Mouse (Mus musculus) layer of hippocampus, adult 9-11 months (tissue): Measurements from ENCODE around the gene Nmnat2.

ENCODE experiments used
- DNase-seq: peaks from one replicate; pipeline ENCODE4 v3.0.0; 2022

The Nmnat2 gene

GRCm38 (mm10) chr1:153021034-153021638 is 66.3 kb downstream of the Nmnat2 start:
- DNase-seq = no peak

- DNase-seq = no peak
These were observed 68.2 kb downstream of the Nmnat2 start for GRCm38 (mm10) chr1:153023018-153023417.

- no peak for DNase-seq
These were observed 69.1 kb downstream of the Nmnat2 start for GRCm38 (mm10) chr1:153023875-153024274.

GRCm38 (mm10) chr1:153024453-153024852 is 69.7 kb downstream of the Nmnat2 start:
- DNase-seq = no peak

- DNase-seq = no peak
These were observed 76.6 kb downstream of the Nmnat2 start for GRCm38 (mm10) chr1:153031345-153031744.

- DNase-seq = no peak
These were observed 77.2 kb downstream of the Nmnat2 start for GRCm38 (mm10) chr1:153031954-153032353.

GRCm38 (mm10) chr1:153033145-153033908 is 78.5 kb downstream of the Nmnat2 start:
- no peak for DNase-seq

- no peak for DNase-seq
These were observed 79.3 kb downstream of the Nmnat2 start for GRCm38 (mm10) chr1:153034064-153034463.

- peak; percentile 70 for DNase-seq
These were observed 80.6 kb downstream of the Nmnat2 start for GRCm38 (mm10) chr1:153035328-153035944.

GRCm38 (mm10) chr1:153037353-153038345 is 82.9 kb downstream of the Nmnat2 start:
- peak; percentile 45 for DNase-seq

- DNase-seq = peak; percentile 82
These were observed 85.3 kb downstream of the Nmnat2 start for GRCm38 (mm10) chr1:153040091-153040490.

- DNase-seq = no peak
These were observed 86.3 kb downstream of the Nmnat2 start for GRCm38 (mm10) chr1:153041046-153041445.

GRCm38 (mm10) chr1:153042318-153042717 is 87.5 kb downstream of the Nmnat2 start:
- DNase-seq = no peak

- no peak for DNase-seq
These were observed 88.5 kb downstream of the Nmnat2 start for GRCm38 (mm10) chr1:153043332-153043731.

- DNase-seq = peak; percentile 35
These were observed 90.6 kb downstream of the Nmnat2 start for GRCm38 (mm10) chr1:153045368-153045767.

GRCm38 (mm10) chr1:153048147-153048878 is 93.5 kb downstream of the Nmnat2 start:
- no peak for DNase-seq

- no peak for DNase-seq
These were observed 94.7 kb downstream of the Nmnat2 start for GRCm38 (mm10) chr1:153049451-153049850.

- no peak for DNase-seq
These were observed 96.7 kb downstream of the Nmnat2 start for GRCm38 (mm10) chr1:153051474-153051873.

- DNase-seq = no peak
These were observed 98.8 kb downstream of the Nmnat2 start for GRCm38 (mm10) chr1:153053619-153054018.

- DNase-seq = no peak
These were observed 99.5 kb downstream of the Nmnat2 start for GRCm38 (mm10) chr1:153054112-153054821.

- DNase-seq = no peak
These were observed 103.5 kb downstream of the Nmnat2 start for GRCm38 (mm10) chr1:153058290-153058689.
